Mouse (Mus musculus): ENCODE data around the gene Ush2a. TPM values are rescaled to one million over a fixed set of nuclear protein-coding genes. Genes with fewer than 3 reads are reported as not detected.

Ush2a gene
- polyA plus RNA-seq, 1 experiment from 2014 or later: 0.05 TPM

GRCm38 (mm10) chr1:188763761-188764160, 501.9 kb downstream of the Ush2a start:
- 86% methylated on average over 3 of the region's 3 CpGs for WGBS
- Histone ChIP-seq H3K4me1 (ENCODE audit: insufficient read depth, low read length) (no peaks in the 10 kb centered on the region), H3K4me3 (ENCODE audit: low read length) (no peak overlapping the region), H3K27me3 (ENCODE audit: insufficient read depth, low read length) (no peaks in the 10 kb centered on the region), H3K9ac (replicated peaks; ENCODE audit: low read length) (no peak overlapping the region), H3K9me3 (ENCODE audit: low read length) (no peaks in the 10 kb centered on the region), H3K27ac (ENCODE audit: low read length) (no peak overlapping the region), H3K4me2 (replicated peaks; ENCODE audit: low read depth, low read length) (no peak overlapping the region), H3K36me3 (ENCODE audit: insufficient read depth, low read length) (no peaks in the 10 kb centered on the region)
- ATAC-seq (ENCODE audit: low FRiP score, low TSS enrichment): no peak

- Histone ChIP-seq H3K27ac (ENCODE audit: low read length) (no peak overlapping the region), H3K4me1 (ENCODE audit: insufficient read depth, low read length) (no peaks in the 10 kb centered on the region), H3K9me3 (ENCODE audit: low read length) (no peaks in the 10 kb centered on the region), H3K9ac (replicated peaks; ENCODE audit: low read length) (no peak overlapping the region), H3K27me3 (ENCODE audit: insufficient read depth, low read length) (no peaks in the 10 kb centered on the region), H3K36me3 (ENCODE audit: insufficient read depth, low read length) (no peaks in the 10 kb centered on the region), H3K4me3 (ENCODE audit: low read length) (no peak overlapping the region), H3K4me2 (replicated peaks; ENCODE audit: low read depth, low read length) (no peak overlapping the region)
- WGBS: 77% methylated on average over 1 of the region's 1 CpGs
- no peak for ATAC-seq (ENCODE audit: low FRiP score, low TSS enrichment)
Observed at GRCm38 (mm10) chr1:188770828-188771227, 509.0 kb downstream of the Ush2a start.

GRCm38 (mm10) chr1:188772516-188773229, 510.9 kb downstream of the Ush2a start:
- Histone ChIP-seq H3K4me3 (ENCODE audit: low read length) (no peak overlapping the region), H3K9ac (replicated peaks; ENCODE audit: low read length) (no peak overlapping the region), H3K4me1 (ENCODE audit: insufficient read depth, low read length) (no peaks in the 10 kb centered on the region), H3K36me3 (ENCODE audit: insufficient read depth, low read length) (no peaks in the 10 kb centered on the region), H3K27me3 (ENCODE audit: insufficient read depth, low read length) (no peaks in the 10 kb centered on the region), H3K9me3 (ENCODE audit: low read length) (no peaks in the 10 kb centered on the region), H3K4me2 (replicated peaks; ENCODE audit: low read depth, low read length) (no peak overlapping the region), H3K27ac (ENCODE audit: low read length) (no peak overlapping the region)
- no peak for ATAC-seq (ENCODE audit: low FRiP score, low TSS enrichment)
- WGBS: 88% methylated on average over 7 of the region's 7 CpGs

- Histone ChIP-seq H3K27me3 (ENCODE audit: insufficient read depth, low read length) (no peaks in the 10 kb centered on the region), H3K9ac (replicated peaks; ENCODE audit: low read length) (no peak overlapping the region), H3K36me3 (ENCODE audit: insufficient read depth, low read length) (no peaks in the 10 kb centered on the region), H3K4me3 (ENCODE audit: low read length) (no peak overlapping the region), H3K4me1 (ENCODE audit: insufficient read depth, low read length) (no peaks in the 10 kb centered on the region), H3K9me3 (ENCODE audit: low read length) (no peaks in the 10 kb centered on the region), H3K4me2 (replicated peaks; ENCODE audit: low read depth, low read length) (no peak overlapping the region), H3K27ac (ENCODE audit: low read length) (no peak overlapping the region)
- no peak for ATAC-seq (ENCODE audit: low FRiP score, low TSS enrichment)
- WGBS: 72% methylated on average over 7 of the region's 7 CpGs
Observed at GRCm38 (mm10) chr1:188773631-188774030, 511.8 kb downstream of the Ush2a start.

- Histone ChIP-seq H3K4me1 (ENCODE audit: insufficient read depth, low read length) (no peaks in the 10 kb centered on the region), H3K27me3 (ENCODE audit: insufficient read depth, low read length) (no peaks in the 10 kb centered on the region), H3K4me3 (ENCODE audit: low read length) (no peak overlapping the region), H3K9me3 (ENCODE audit: low read length) (no peaks in the 10 kb centered on the region), H3K27ac (ENCODE audit: low read length) (no peak overlapping the region), H3K4me2 (replicated peaks; ENCODE audit: low read depth, low read length) (no peak overlapping the region), H3K9ac (replicated peaks; ENCODE audit: low read length) (no peak overlapping the region), H3K36me3 (ENCODE audit: insufficient read depth, low read length) (no peaks in the 10 kb centered on the region)
- ATAC-seq (ENCODE audit: low FRiP score, low TSS enrichment): no peak
- 71% methylated on average over 8 of the region's 8 CpGs for WGBS
Observed at GRCm38 (mm10) chr1:188777556-188778161, 515.8 kb downstream of the Ush2a start.

DNA sequence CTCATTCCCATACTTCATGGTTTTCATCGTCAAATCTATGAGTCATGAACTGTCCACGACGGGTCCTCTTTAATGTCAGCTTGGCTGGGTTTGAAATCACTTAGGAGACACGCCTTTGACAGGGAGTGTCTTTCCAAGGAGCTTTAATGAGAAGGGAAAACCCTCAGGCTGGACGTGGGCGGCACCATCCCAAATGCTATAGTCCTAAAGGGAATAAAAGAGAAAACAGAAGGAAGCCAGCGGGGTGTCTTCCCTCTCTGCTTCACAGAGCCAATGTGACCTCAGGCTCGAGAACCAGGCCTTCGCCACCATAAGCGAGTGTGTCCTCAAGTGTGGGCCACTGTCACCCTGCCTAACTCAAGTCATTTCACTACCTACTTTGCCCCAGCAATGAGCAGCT, 523.2 kb downstream of the Ush2a start:
- Histone ChIP-seq H3K4me3 (ENCODE audit: low read length) (no peak overlapping the region), H3K36me3 (ENCODE audit: insufficient read depth, low read length) (no peaks in the 10 kb centered on the region), H3K9me3 (ENCODE audit: low read length) (no peaks in the 10 kb centered on the region), H3K4me1 (ENCODE audit: insufficient read depth, low read length) (no peaks in the 10 kb centered on the region), H3K9ac (replicated peaks; ENCODE audit: low read length) (no peak overlapping the region), H3K27ac (ENCODE audit: low read length) (no peak overlapping the region), H3K4me2 (replicated peaks; ENCODE audit: low read depth, low read length) (no peak overlapping the region), H3K27me3 (ENCODE audit: insufficient read depth, low read length) (no peaks in the 10 kb centered on the region)
- no peak for ATAC-seq (ENCODE audit: low FRiP score, low TSS enrichment)
- 86% methylated on average over 10 of the region's 10 CpGs for WGBS

- Histone ChIP-seq H3K27ac (ENCODE audit: low read length) (no peak overlapping the region), H3K4me3 (ENCODE audit: low read length) (no peak overlapping the region)
- WGBS: 30% methylated on average over 2 of the region's 2 CpGs
Observed at GRCm38 (mm10) chr1:188805069-188805468, 543.2 kb downstream of the Ush2a start.

GRCm38 (mm10) chr1:188805852-188806251, 544.0 kb downstream of the Ush2a start:
- no peak for ATAC-seq (ENCODE audit: low FRiP score, low TSS enrichment)
- H3K4me3 ChIP-seq (ENCODE audit: low read length): no peak overlapping the region
- 36% methylated on average over 4 of the region's 4 CpGs for WGBS

More at GRCm38 (mm10) chr1:188805069-188805468, 543.2 kb downstream of the Ush2a start:
- no peaks in the 10 kb centered on the region for H3K9me3 ChIP-seq (ENCODE audit: low read length)
- no peak overlapping the region for H3K9ac ChIP-seq (replicated peaks; ENCODE audit: low read length)
- no peaks in the 10 kb centered on the region for H3K4me1 ChIP-seq (ENCODE audit: insufficient read depth, low read length)
- no peak for ATAC-seq (ENCODE audit: low FRiP score, low TSS enrichment)
- no peak overlapping the region for H3K4me2 ChIP-seq (replicated peaks; ENCODE audit: low read depth, low read length)
- no peaks in the 10 kb centered on the region for H3K27me3 ChIP-seq (ENCODE audit: insufficient read depth, low read length)
- H3K36me3 ChIP-seq (ENCODE audit: insufficient read depth, low read length): no peaks in the 10 kb centered on the region

GRCm38 (mm10) chr1:188810631-188811030, 548.8 kb downstream of the Ush2a start:
- no peaks in the 10 kb centered on the region for H3K9me3 ChIP-seq (ENCODE audit: low read length)
- no peaks in the 10 kb centered on the region for H3K27me3 ChIP-seq (ENCODE audit: insufficient read depth, low read length)
- ATAC-seq (ENCODE audit: low FRiP score, low TSS enrichment): no peak
- H3K4me2 ChIP-seq (replicated peaks; ENCODE audit: low read depth, low read length): no peak overlapping the region
- no peak overlapping the region for H3K4me3 ChIP-seq (ENCODE audit: low read length)
- H3K36me3 ChIP-seq (ENCODE audit: insufficient read depth, low read length): no peaks in the 10 kb centered on the region
- 75% methylated on average over 9 of the region's 9 CpGs for WGBS
- no peak overlapping the region for H3K9ac ChIP-seq (replicated peaks; ENCODE audit: low read length)
- no peak overlapping the region for H3K27ac ChIP-seq (ENCODE audit: low read length)
- H3K4me1 ChIP-seq (ENCODE audit: insufficient read depth, low read length): no peaks in the 10 kb centered on the region

More at GRCm38 (mm10) chr1:188805852-188806251, 544.0 kb downstream of the Ush2a start:
- Histone ChIP-seq H3K9me3 (ENCODE audit: low read length) (no peaks in the 10 kb centered on the region), H3K27me3 (ENCODE audit: insufficient read depth, low read length) (no peaks in the 10 kb centered on the region), H3K4me1 (ENCODE audit: insufficient read depth, low read length) (no peaks in the 10 kb centered on the region), H3K9ac (replicated peaks; ENCODE audit: low read length) (no peak overlapping the region), H3K4me2 (replicated peaks; ENCODE audit: low read depth, low read length) (no peak overlapping the region), H3K27ac (ENCODE audit: low read length) (no peak overlapping the region), H3K36me3 (ENCODE audit: insufficient read depth, low read length) (no peaks in the 10 kb centered on the region)

DNA sequence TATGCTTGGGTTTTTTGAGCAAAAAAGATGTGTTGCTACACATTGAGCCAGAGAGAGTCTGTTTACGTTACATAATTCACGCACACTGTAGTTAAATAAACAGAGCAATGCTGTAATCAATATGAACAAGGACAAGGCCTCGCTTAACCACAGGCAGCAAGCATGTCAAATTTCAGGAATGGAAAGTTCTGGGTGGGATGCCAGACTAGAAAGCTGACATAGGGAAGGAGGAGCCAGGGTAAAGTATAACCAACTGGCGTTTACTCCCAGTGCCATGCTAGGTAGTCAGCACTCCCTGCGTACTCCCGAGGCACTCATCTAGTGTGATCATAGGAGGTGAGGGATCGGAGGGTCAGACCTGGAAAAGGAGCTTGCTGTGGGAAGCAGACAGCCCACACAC, 553.2 kb downstream of the Ush2a start:
- H3K9me3 ChIP-seq (ENCODE audit: low read length): no peaks in the 10 kb centered on the region
- no peaks in the 10 kb centered on the region for H3K36me3 ChIP-seq (ENCODE audit: insufficient read depth, low read length)
- no peak overlapping the region for H3K4me2 ChIP-seq (replicated peaks; ENCODE audit: low read depth, low read length)
- WGBS: 73% methylated on average over 7 of the region's 7 CpGs
- no peak overlapping the region for H3K4me3 ChIP-seq (ENCODE audit: low read length)
- no peak overlapping the region for H3K27ac ChIP-seq (ENCODE audit: low read length)
- H3K4me1 ChIP-seq (ENCODE audit: insufficient read depth, low read length): no peaks in the 10 kb centered on the region
- ATAC-seq (ENCODE audit: low FRiP score, low TSS enrichment): no peak
- no peak overlapping the region for H3K9ac ChIP-seq (replicated peaks; ENCODE audit: low read length)
- H3K27me3 ChIP-seq (ENCODE audit: insufficient read depth, low read length): no peaks in the 10 kb centered on the region

Measured in kidney, embryonic 16.5 days (tissue).